12 mouse cellular contexts compared by ENCODE assay signal in genomic region chr6:86197150-86197862, GRCm38 (mm10). TPM values are rescaled to one million over a fixed set of nuclear protein-coding genes. Genes with fewer than 3 reads are reported as not detected.
DNase-seq lines count a peak whose midpoint lies in the region; ATAC-seq lines count a peak whose summit lies in the region.
"Had no signal": no experiment of that assay in that cellular context is flagged by ENCODE, and none has a peak within 500 bp of the region (broad histone marks: within the 10 kb centered on the region; RNA-seq: fewer than 3 reads in every experiment).

No protein-coding gene starts in this region.

- H3K4me3 ChIP-seq in hindbrain, embryonic 13.5 days = 0 out of 2 replicates have a peak overlapping the region, but pooled peaks have one; percentile 70
- no peak overlapping the region for H3K4me3 ChIP-seq in hindbrain, embryonic 12.5 days
- H3K4me3 ChIP-seq in embryonic facial prominence, embryonic 15.5 days (replicated peaks) = peak overlapping the region; percentile 63
- H3K4me3 ChIP-seq: intestine, embryonic 15.5 days had no signal

- peak; percentile 32 for DNase-seq in A20 (ENCODE audit: low read depth, low spot score)
- DNase-seq in urinary bladder, postnatal 36 days (ENCODE audit: low spot score in 2 of 2) = no peak
- no peak for DNase-seq in layer of hippocampus, postnatal 14 days (ENCODE audit: low spot score in 2 of 2)
- DNase-seq in layer of hippocampus, adult 11-12 months (ENCODE audit: low spot score) = no peak
- DNase-seq: layer of hippocampus, postnatal 36 days; lung, adult 2 months; right cerebral cortex, adult 18-20 months had no signal

- ATAC-seq in hindbrain, embryonic 13.5 days (ENCODE audit: low FRiP score) = no peak
- ATAC-seq in hindbrain, embryonic 12.5 days (ENCODE audit: low FRiP score) = no peak
- no peak for ATAC-seq in embryonic facial prominence, embryonic 15.5 days (ENCODE audit: insufficient number of reproducible peaks, low FRiP score, low TSS enrichment, low read depth)
- ATAC-seq in megakaryocyte progenitor cell, adult 5-6 weeks (replicated peaks; ENCODE audit: poor library complexity) = peak; percentile 38
- ATAC-seq: intestine, embryonic 15.5 days had no signal

- peak overlapping the region; percentile 93 for H3K4me2 ChIP-seq in hindbrain, embryonic 13.5 days
- H3K4me2 ChIP-seq in hindbrain, embryonic 12.5 days (replicated peaks) = no peak overlapping the region; the same call in 1 of the 2 replicates
- peak overlapping the region; percentile 96 for H3K4me2 ChIP-seq in embryonic facial prominence, embryonic 15.5 days (replicated peaks)
- H3K4me2 ChIP-seq: intestine, embryonic 15.5 days had no signal

- WGBS in hindbrain, embryonic 13.5 days = 37% methylated on average over 11 of the region's 11 CpGs
- WGBS in hindbrain, embryonic 12.5 days = 44% methylated on average over 11 of the region's 11 CpGs
- WGBS in embryonic facial prominence, embryonic 15.5 days = 3% methylated on average over 11 of the region's 11 CpGs

- peaks cover 46% of the 10 kb centered on the region for H3K27me3 ChIP-seq in hindbrain, embryonic 13.5 days
- H3K27me3 ChIP-seq in hindbrain, embryonic 12.5 days = peaks cover 48% of the 10 kb centered on the region
- H3K27me3 ChIP-seq in embryonic facial prominence, embryonic 15.5 days = peaks cover 29% of the 10 kb centered on the region

- no peaks in the 10 kb centered on the region for H3K36me3 ChIP-seq in hindbrain, embryonic 13.5 days
- H3K36me3 ChIP-seq in hindbrain, embryonic 12.5 days = no peaks in the 10 kb centered on the region
- H3K36me3 ChIP-seq in embryonic facial prominence, embryonic 15.5 days = no peaks in the 10 kb centered on the region
- H3K36me3 ChIP-seq: intestine, embryonic 15.5 days had no signal

- H3K9me3 ChIP-seq in hindbrain, embryonic 13.5 days = no peaks in the 10 kb centered on the region
- no peaks in the 10 kb centered on the region for H3K9me3 ChIP-seq in hindbrain, embryonic 12.5 days (replicated peaks)
- no peaks in the 10 kb centered on the region for H3K9me3 ChIP-seq in embryonic facial prominence, embryonic 15.5 days (replicated peaks)
- H3K9me3 ChIP-seq: intestine, embryonic 15.5 days had no signal

- H3K9ac ChIP-seq in hindbrain, embryonic 13.5 days = no peak overlapping the region
- no peak overlapping the region for H3K9ac ChIP-seq in hindbrain, embryonic 12.5 days
- H3K9ac ChIP-seq in embryonic facial prominence, embryonic 15.5 days = no peak overlapping the region
- H3K9ac ChIP-seq: intestine, embryonic 15.5 days had no signal

- H3K4me1 ChIP-seq in hindbrain, embryonic 13.5 days (replicated peaks) = peaks cover 31% of the 10 kb centered on the region
- peaks cover 9% of the 10 kb centered on the region; the same call in 1 of the 2 replicates for H3K4me1 ChIP-seq in hindbrain, embryonic 12.5 days
- peaks cover 31% of the 10 kb centered on the region for H3K4me1 ChIP-seq in embryonic facial prominence, embryonic 15.5 days

- H3K27ac ChIP-seq in hindbrain, embryonic 13.5 days = 0 out of 2 replicates have a peak overlapping the region, but pooled peaks have one; percentile 35
- no peak overlapping the region for H3K27ac ChIP-seq in hindbrain, embryonic 12.5 days
- 0 out of 2 replicates have a peak overlapping the region, but pooled peaks have one; percentile 7 for H3K27ac ChIP-seq in embryonic facial prominence, embryonic 15.5 days (replicated peaks)
- H3K27ac ChIP-seq: intestine, embryonic 15.5 days had no signal

RNA-seq across cellular contexts. Expression of gene Tgfa, which starts 2.3 kb away (rescaled TPM):
- 9.5 and 9.6 TPM in 2 replicates for polyA plus RNA-seq in hindbrain, embryonic 13.5 days (2015; fragmentation: Nextera tagmentation; extraction: Ambion mirVana)
- 4.0 and 4.7 TPM in 2 replicates for polyA plus RNA-seq in hindbrain, embryonic 12.5 days (2016; fragmentation: Nextera tagmentation; extraction: Ambion mirVana)
- polyA plus RNA-seq in embryonic facial prominence, embryonic 15.5 days (2015; fragmentation: Nextera tagmentation; extraction: Ambion mirVana) = 6.5 and 8.9 TPM in 2 replicates
- total RNA-seq in megakaryocyte progenitor cell, adult 5-6 weeks (2015) = 0.52 and 0.71 TPM in 2 replicates
- total RNA-seq in megakaryocyte progenitor cell, adult 5-6 weeks (2017) = 0.20 TPM in 1 of 2 replicates, not detected in the other
- total RNA-seq in layer of hippocampus, postnatal 14 days (2021) = 10 to 100 TPM; 38.1 to 42.4 TPM
